Mouse (Mus musculus) monocyte, adult 5-6 weeks (primary cell): Measurements from ENCODE around the gene Strn3. TPM values are rescaled to one million over a fixed set of nuclear protein-coding genes. Genes with fewer than 3 reads are reported as not detected.
"Not testable (repeated sequence)": the region's sequence is repeated elsewhere in the genome, so short reads cannot be mapped to it uniquely, and the experiment has no call there.

Source experiments
- ATAC-seq: fragments of 153-309, 156-312 bp; replicated peaks from 2 replicates; pipeline ENCODE4 v1.8.0; 2017; ENCODE audit warnings: mild to moderate bottlenecking; ENCODE audit not compliant: low TSS enrichment, insufficient number of reproducible peaks, severe bottlenecking, poor library complexity, low FRiP score
- total RNA-seq: library from RNA; stranded (forward); fragments of 200-1000, 200-491, 200-594 nt; gene quantifications from 3 replicates; pipeline ENCODE4 v1.2.3, GENCODE M21; 2017

Strn3 gene
- total RNA-seq, 1 experiment from 2014 or later: 96.7 TPM

- ATAC-seq: no peak
These were observed 55.4 kb downstream of the Strn3 start for GRCm38 (mm10) chr12:51636260-51636659.

GRCm38 (mm10) chr12:51633481-51633880, 58.2 kb downstream of the Strn3 start:
- no peak for ATAC-seq

- no peak for ATAC-seq
These were observed 68.4 kb downstream of the Strn3 start for GRCm38 (mm10) chr12:51623366-51623694.

GRCm38 (mm10) chr12:51622670-51623365, 68.9 kb downstream of the Strn3 start:
- no peak for ATAC-seq

- ATAC-seq: no peak
These were observed 70.5 kb downstream of the Strn3 start for GRCm38 (mm10) chr12:51621161-51621560.

GRCm38 (mm10) chr12:51620572-51620971, 71.1 kb downstream of the Strn3 start:
- no peak for ATAC-seq

GRCm38 (mm10) chr12:51612361-51612760, 79.3 kb downstream of the Strn3 start:
- ATAC-seq: no peak

GRCm38 (mm10) chr12:51606138-51606537, 85.6 kb downstream of the Strn3 start:
- ATAC-seq: no peak

- ATAC-seq: no peak
These were observed 88.4 kb downstream of the Strn3 start for GRCm38 (mm10) chr12:51603306-51603705.

- no peak for ATAC-seq
These were observed 97.6 kb downstream of the Strn3 start for GRCm38 (mm10) chr12:51594030-51594470.

- ATAC-seq: 0 out of 2 replicates have a peak, but pooled peaks have one; percentile 22
These were observed 98.3 kb downstream of the Strn3 start, which contains the start of gene Coch for GRCm38 (mm10) chr12:51593229-51594029. Gene Coch (plus strand): TSS chr12:51593341.

GRCm38 (mm10) chr12:51592888-51593228, 98.8 kb downstream of the Strn3 start:
- no peak for ATAC-seq

- ATAC-seq: no peak
These were observed 99.8 kb downstream of the Strn3 start for GRCm38 (mm10) chr12:51591921-51592320.

GRCm38 (mm10) chr12:51589263-51589662, 102.4 kb downstream of the Strn3 start:
- ATAC-seq: no peak

- not testable (repeated sequence) for ATAC-seq
These were observed 113.9 kb downstream of the Strn3 start for GRCm38 (mm10) chr12:51577816-51578215.

GRCm38 (mm10) chr12:51572651-51573050, 119.0 kb downstream of the Strn3 start:
- ATAC-seq: no peak

- no peak for ATAC-seq
These were observed 121.8 kb downstream of the Strn3 start for GRCm38 (mm10) chr12:51569944-51570343.

GRCm38 (mm10) chr12:51569472-51569871, 122.2 kb downstream of the Strn3 start:
- no peak for ATAC-seq

GRCm38 (mm10) chr12:51567225-51567624, 124.5 kb downstream of the Strn3 start:
- no peak for ATAC-seq

- no peak for ATAC-seq
These were observed 130.3 kb downstream of the Strn3 start for GRCm38 (mm10) chr12:51561416-51561815.
